Mouse (Mus musculus): ENCODE measurements at regions not wholly inside any gene's neighbourhood (a gene's known extent, or its start where the extent isn't known, plus 50 kb on each side); places are given as distances from the start of the nearest gene placed in this dataset.

- H3K36me3 ChIP-seq: no peaks in the 10 kb centered on the region
- no peak for ATAC-seq (ENCODE audit: low FRiP score, low read depth)
- 0 out of 2 replicates have a peak, but pooled peaks cover 6% of the 10 kb centered on the region for H3K4me1 ChIP-seq
- H3K9ac ChIP-seq: no peak overlapping the region
- no peaks in the 10 kb centered on the region for H3K27me3 ChIP-seq
- 94% methylated on average over 1 of the region's 1 CpGs for WGBS
- no peak overlapping the region for H3K27ac ChIP-seq
- no peaks in the 10 kb centered on the region for H3K9me3 ChIP-seq
- no peak overlapping the region for H3K4me2 ChIP-seq (replicated peaks)
- no peak overlapping the region for H3K4me3 ChIP-seq
Measured at GRCm38 (mm10) chr9:94301896-94302295, 236.0 kb downstream of the 1190002N15Rik start.

GRCm38 (mm10) chr9:94295431-94295830 is 242.4 kb downstream of the 1190002N15Rik start:
- no peak overlapping the region for H3K4me2 ChIP-seq (replicated peaks)
- 0 out of 2 replicates have a peak, but pooled peaks cover 3% of the 10 kb centered on the region for H3K4me1 ChIP-seq
- H3K27me3 ChIP-seq: no peaks in the 10 kb centered on the region
- no peak overlapping the region for H3K27ac ChIP-seq
- no peaks in the 10 kb centered on the region for H3K9me3 ChIP-seq
- no peak for ATAC-seq (ENCODE audit: low FRiP score, low read depth)
- H3K36me3 ChIP-seq: no peaks in the 10 kb centered on the region
- H3K4me3 ChIP-seq: no peak overlapping the region
- 74% methylated on average over 6 of the region's 6 CpGs for WGBS
- no peak overlapping the region for H3K9ac ChIP-seq

GRCm38 (mm10) chr9:94292147-94292546 is 245.7 kb downstream of the 1190002N15Rik start:
- H3K9me3 ChIP-seq: no peaks in the 10 kb centered on the region
- H3K4me3 ChIP-seq: no peak overlapping the region
- H3K27me3 ChIP-seq: no peaks in the 10 kb centered on the region
- no peaks in the 10 kb centered on the region for H3K36me3 ChIP-seq
- no peak for ATAC-seq (ENCODE audit: low FRiP score, low read depth)
- WGBS: 78% methylated on average over 3 of the region's 3 CpGs
- no peak overlapping the region for H3K9ac ChIP-seq
- no peaks in the 10 kb centered on the region for H3K4me1 ChIP-seq
- no peak overlapping the region for H3K27ac ChIP-seq
- no peak overlapping the region for H3K4me2 ChIP-seq (replicated peaks)

GRCm38 (mm10) chr9:94289546-94289945 is 248.3 kb downstream of the 1190002N15Rik start:
- H3K9ac ChIP-seq: no peak overlapping the region
- no peak overlapping the region for H3K4me3 ChIP-seq
- H3K4me2 ChIP-seq (replicated peaks): no peak overlapping the region
- H3K27me3 ChIP-seq: no peaks in the 10 kb centered on the region
- ATAC-seq (ENCODE audit: low FRiP score, low read depth): no peak
- no peaks in the 10 kb centered on the region for H3K9me3 ChIP-seq
- H3K36me3 ChIP-seq: no peaks in the 10 kb centered on the region
- H3K4me1 ChIP-seq: no peaks in the 10 kb centered on the region
- no peak overlapping the region for H3K27ac ChIP-seq

GRCm38 (mm10) chr9:94287559-94287958 is 250.3 kb downstream of the 1190002N15Rik start:
- Histone ChIP-seq H3K36me3 (no peaks in the 10 kb centered on the region), H3K9ac (no peak overlapping the region), H3K27me3 (no peaks in the 10 kb centered on the region), H3K4me1 (no peaks in the 10 kb centered on the region), H3K27ac (no peak overlapping the region), H3K9me3 (no peaks in the 10 kb centered on the region), H3K4me2 (replicated peaks) (no peak overlapping the region), H3K4me3 (no peak overlapping the region)
- WGBS: 76% methylated on average over 2 of the region's 2 CpGs
- ATAC-seq (ENCODE audit: low FRiP score, low read depth): no peak

GRCm38 (mm10) chr9:94278657-94279585 is 259.0 kb downstream of the 1190002N15Rik start:
- Histone ChIP-seq H3K27ac (no peak overlapping the region), H3K9ac (no peak overlapping the region), H3K4me2 (replicated peaks) (no peak overlapping the region), H3K36me3 (no peaks in the 10 kb centered on the region), H3K4me1 (no peaks in the 10 kb centered on the region), H3K9me3 (no peaks in the 10 kb centered on the region), H3K4me3 (no peak overlapping the region), H3K27me3 (no peaks in the 10 kb centered on the region)
- WGBS: 88% methylated on average over 4 of the region's 4 CpGs
- ATAC-seq (ENCODE audit: low FRiP score, low read depth): no peak

GRCm38 (mm10) chr9:94277096-94277495 is 260.8 kb downstream of the 1190002N15Rik start:
- no peak overlapping the region for H3K4me3 ChIP-seq
- H3K9ac ChIP-seq: no peak overlapping the region
- 86% methylated on average over 3 of the region's 3 CpGs for whole genome bisulfite sequencing
- H3K4me2 ChIP-seq (replicated peaks): no peak overlapping the region
- no peaks in the 10 kb centered on the region for H3K36me3 ChIP-seq
- no peaks in the 10 kb centered on the region for H3K27me3 ChIP-seq
- no peak overlapping the region for H3K27ac ChIP-seq
- H3K4me1 ChIP-seq: no peaks in the 10 kb centered on the region
- no peak for ATAC-seq (ENCODE audit: low FRiP score, low read depth)
- no peaks in the 10 kb centered on the region for H3K9me3 ChIP-seq

GRCm38 (mm10) chr9:94269213-94269612 is 268.7 kb downstream of the 1190002N15Rik start:
- no peak overlapping the region for H3K9ac ChIP-seq
- no peak overlapping the region for H3K4me2 ChIP-seq (replicated peaks)
- H3K27ac ChIP-seq: no peak overlapping the region
- H3K36me3 ChIP-seq: no peaks in the 10 kb centered on the region
- no peak; the same call in 1 of the 2 replicates for ATAC-seq (ENCODE audit: low FRiP score, low read depth)
- H3K4me3 ChIP-seq: no peak overlapping the region
- WGBS: 49% methylated on average over 5 of the region's 5 CpGs
- no peaks in the 10 kb centered on the region for H3K4me1 ChIP-seq
- H3K27me3 ChIP-seq: no peaks in the 10 kb centered on the region
- no peaks in the 10 kb centered on the region for H3K9me3 ChIP-seq

GRCm38 (mm10) chr9:94267243-94267642 is 270.6 kb downstream of the 1190002N15Rik start:
- Histone ChIP-seq H3K27ac (no peak overlapping the region), H3K4me3 (no peak overlapping the region), H3K4me1 (no peaks in the 10 kb centered on the region), H3K9ac (no peak overlapping the region), H3K9me3 (no peaks in the 10 kb centered on the region), H3K36me3 (no peaks in the 10 kb centered on the region), H3K4me2 (replicated peaks) (no peak overlapping the region), H3K27me3 (no peaks in the 10 kb centered on the region)
- WGBS: 70% methylated on average over 1 of the region's 1 CpGs
- no peak for ATAC-seq (ENCODE audit: low FRiP score, low read depth)

- ATAC-seq (ENCODE audit: low FRiP score, low read depth): peak; percentile 33; the same call in 1 of the 2 replicates
- Histone ChIP-seq H3K9ac (no peak overlapping the region), H3K36me3 (no peaks in the 10 kb centered on the region), H3K27me3 (0 out of 2 replicates have a peak, but pooled peaks cover 4% of the 10 kb centered on the region), H3K4me1 (peaks cover 19% of the 10 kb centered on the region), H3K4me3 (no peak overlapping the region), H3K27ac (peak overlapping the region; percentile 40), H3K4me2 (replicated peaks) (0 out of 2 replicates have a peak overlapping the region, but pooled peaks have one; percentile 9), H3K9me3 (no peaks in the 10 kb centered on the region)
- 20% methylated on average over 8 of the region's 8 CpGs for WGBS
Measured at GRCm38 (mm10) chr9:94239479-94240241, 298.2 kb downstream of the 1190002N15Rik start.

GRCm38 (mm10) chr9:94238565-94238964 is 299.3 kb downstream of the 1190002N15Rik start:
- H3K27ac ChIP-seq: no peak overlapping the region
- no peaks in the 10 kb centered on the region for H3K36me3 ChIP-seq
- no peak overlapping the region for H3K4me3 ChIP-seq
- H3K9ac ChIP-seq: no peak overlapping the region
- 0 out of 2 replicates have a peak, but pooled peaks cover 4% of the 10 kb centered on the region for H3K27me3 ChIP-seq
- ATAC-seq (ENCODE audit: low FRiP score, low read depth): peak; percentile 45; the same call in 1 of the 2 replicates
- no peaks in the 10 kb centered on the region for H3K9me3 ChIP-seq
- H3K4me1 ChIP-seq: peaks cover 19% of the 10 kb centered on the region
- no peak overlapping the region for H3K4me2 ChIP-seq (replicated peaks)

GRCm38 (mm10) chr9:94229537-94229936 is 308.3 kb downstream of the 1190002N15Rik start:
- no peak overlapping the region for H3K27ac ChIP-seq
- no peak for ATAC-seq (ENCODE audit: low FRiP score, low read depth)
- H3K4me1 ChIP-seq: no peaks in the 10 kb centered on the region
- H3K4me3 ChIP-seq: no peak overlapping the region
- no peaks in the 10 kb centered on the region for H3K9me3 ChIP-seq
- no peaks in the 10 kb centered on the region for H3K27me3 ChIP-seq
- no peak overlapping the region for H3K4me2 ChIP-seq (replicated peaks)
- H3K36me3 ChIP-seq: no peaks in the 10 kb centered on the region
- 83% methylated on average over 2 of the region's 2 CpGs for WGBS
- no peak overlapping the region for H3K9ac ChIP-seq
